Comparison of ENCODE assay signal across 15 mouse cellular contexts in the genomic region with DNA sequence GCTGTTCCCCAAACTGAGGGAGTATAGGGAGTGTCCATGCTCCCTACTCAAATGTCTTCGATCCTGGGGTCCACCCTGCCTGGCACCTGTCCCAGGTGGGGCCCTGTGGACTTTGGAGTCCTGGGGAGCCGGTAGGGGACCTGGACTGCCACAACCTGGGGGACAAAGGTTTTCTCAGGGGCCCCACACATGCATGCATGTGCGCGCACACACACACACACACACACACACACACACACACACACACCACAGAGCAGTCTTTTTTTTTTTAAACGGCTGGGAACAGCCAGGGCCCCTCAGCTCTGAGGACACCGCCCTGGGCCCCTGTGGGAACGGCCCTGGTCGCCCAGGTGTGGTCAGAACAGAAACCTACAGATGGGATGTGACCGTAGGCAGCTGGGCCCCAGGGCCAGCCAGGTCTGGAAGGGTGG. TPM values are rescaled to one million over a fixed set of nuclear protein-coding genes. Genes with fewer than 3 reads are reported as not detected.
DNase-seq lines count a peak whose midpoint lies in the region; ATAC-seq and TF ChIP-seq lines count a peak whose summit lies in the region.
"Had no signal": no experiment of that assay in that cellular context is flagged by ENCODE, and none has a peak within 500 bp of the region (broad histone marks: within the 10 kb centered on the region; RNA-seq: fewer than 3 reads in every experiment).

No protein-coding gene starts in this region.

- H3K9ac ChIP-seq in hindbrain, embryonic 14.5 days = 0 out of 2 replicates have a peak overlapping the region, but pooled peaks have one; percentile 24
- H3K9ac ChIP-seq in hindbrain, postnatal 0 days (replicated peaks; ENCODE audit: low read length) = no peak overlapping the region
- no peak overlapping the region for H3K9ac ChIP-seq in midbrain, embryonic 12.5 days (replicated peaks)
- no peak overlapping the region for H3K9ac ChIP-seq in midbrain, embryonic 15.5 days
- 0 out of 2 replicates have a peak overlapping the region, but pooled peaks have one; percentile 24 for H3K9ac ChIP-seq in limb, embryonic 12.5 days (replicated peaks)
- no peak overlapping the region for H3K9ac ChIP-seq in stomach, postnatal 0 days (ENCODE audit: low read length)

- H3K27me3 ChIP-seq in hindbrain, embryonic 14.5 days (ENCODE audit: control insufficient read depth, insufficient read depth, low read length) = no peaks in the 10 kb centered on the region
- no peaks in the 10 kb centered on the region for H3K27me3 ChIP-seq in hindbrain, postnatal 0 days (ENCODE audit: insufficient read depth, low read length)
- H3K27me3 ChIP-seq in midbrain, embryonic 12.5 days = no peaks in the 10 kb centered on the region
- no peaks in the 10 kb centered on the region for H3K27me3 ChIP-seq in midbrain, embryonic 15.5 days (replicated peaks)
- H3K27me3 ChIP-seq in limb, embryonic 12.5 days = no peaks in the 10 kb centered on the region
- H3K27me3 ChIP-seq in stomach, postnatal 0 days (ENCODE audit: control insufficient read depth, insufficient read depth, low read length) = no peaks in the 10 kb centered on the region

- no peak for DNase-seq in hindbrain, embryonic 14.5 days (ENCODE audit: low spot score)
- DNase-seq in hindbrain, postnatal 0 days (ENCODE audit: low spot score) = no peak
- peak; percentile 79 for DNase-seq in stomach, postnatal 0 days (ENCODE audit: low spot score)
- no peak for DNase-seq in cerebellum, adult 9-11 months
- no peak for DNase-seq in embryo, embryonic 9.5 days (ENCODE audit: extremely low spot score)
- DNase-seq: adrenal gland, postnatal 14 days; lung, postnatal 36 days; right cerebral cortex, postnatal 14 days had no signal

- H3K4me2 ChIP-seq in hindbrain, embryonic 14.5 days (replicated peaks) = no peak overlapping the region
- no peak overlapping the region for H3K4me2 ChIP-seq in hindbrain, postnatal 0 days (ENCODE audit: low read depth, low read length)
- H3K4me2 ChIP-seq in midbrain, embryonic 12.5 days (replicated peaks) = no peak overlapping the region
- H3K4me2 ChIP-seq in midbrain, embryonic 15.5 days = no peak overlapping the region
- H3K4me2 ChIP-seq in limb, embryonic 12.5 days = no peak overlapping the region
- no peak overlapping the region for H3K4me2 ChIP-seq in stomach, postnatal 0 days (replicated peaks; ENCODE audit: low read depth)

- no peaks in the 10 kb centered on the region for H3K9me3 ChIP-seq in hindbrain, embryonic 14.5 days (ENCODE audit: control insufficient read depth, low read length)
- H3K9me3 ChIP-seq in hindbrain, postnatal 0 days (ENCODE audit: low read length) = no peaks in the 10 kb centered on the region
- no peaks in the 10 kb centered on the region for H3K9me3 ChIP-seq in midbrain, embryonic 12.5 days
- H3K9me3 ChIP-seq in midbrain, embryonic 15.5 days = no peaks in the 10 kb centered on the region
- no peaks in the 10 kb centered on the region for H3K9me3 ChIP-seq in limb, embryonic 12.5 days
- no peaks in the 10 kb centered on the region for H3K9me3 ChIP-seq in stomach, postnatal 0 days (ENCODE audit: control insufficient read depth, low read length)

- H3K27ac ChIP-seq in hindbrain, embryonic 14.5 days = no peak overlapping the region
- H3K27ac ChIP-seq in hindbrain, postnatal 0 days = no peak overlapping the region
- H3K27ac ChIP-seq in midbrain, embryonic 12.5 days (replicated peaks) = peak overlapping the region; percentile 27; the same call in 1 of the 2 replicates
- H3K27ac ChIP-seq in midbrain, embryonic 15.5 days = no peak overlapping the region
- peak overlapping the region; percentile 89; the same call in 1 of the 2 replicates for H3K27ac ChIP-seq in limb, embryonic 12.5 days
- peak overlapping the region; percentile 86 for H3K27ac ChIP-seq in stomach, postnatal 0 days (replicated peaks)

- no peak for TF ChIP-seq CTCF in hindbrain, postnatal 0 days (IDR thresholded peaks at IDR 0.05; ENCODE audit: low read depth)
- no peak for TF ChIP-seq CTCF in stomach, postnatal 0 days (IDR thresholded peaks at IDR 0.05; ENCODE audit: low read depth)

- peaks cover 4% of the 10 kb centered on the region; the same call in 1 of the 2 replicates for H3K36me3 ChIP-seq in hindbrain, embryonic 14.5 days (replicated peaks; ENCODE audit: control insufficient read depth, insufficient read depth)
- H3K36me3 ChIP-seq in hindbrain, postnatal 0 days (ENCODE audit: insufficient read depth, low read length) = no peaks in the 10 kb centered on the region
- H3K36me3 ChIP-seq in midbrain, embryonic 12.5 days = peaks cover 11% of the 10 kb centered on the region; the same call in 1 of the 2 replicates
- no peaks in the 10 kb centered on the region for H3K36me3 ChIP-seq in midbrain, embryonic 15.5 days (replicated peaks)
- peaks cover 70% of the 10 kb centered on the region for H3K36me3 ChIP-seq in limb, embryonic 12.5 days
- no peaks in the 10 kb centered on the region for H3K36me3 ChIP-seq in stomach, postnatal 0 days (ENCODE audit: control insufficient read depth, insufficient read depth, low read length)

- H3K4me3 ChIP-seq in hindbrain, embryonic 14.5 days (replicated peaks; ENCODE audit: low read length) = no peak overlapping the region
- H3K4me3 ChIP-seq in hindbrain, postnatal 0 days (ENCODE audit: low read length) = no peak overlapping the region
- no peak overlapping the region for H3K4me3 ChIP-seq in midbrain, embryonic 12.5 days
- H3K4me3 ChIP-seq in midbrain, embryonic 15.5 days = no peak overlapping the region
- no peak overlapping the region for H3K4me3 ChIP-seq in limb, embryonic 12.5 days (replicated peaks)
- no peak overlapping the region for H3K4me3 ChIP-seq in stomach, postnatal 0 days (ENCODE audit: low read depth, low read length)
- H3K4me3 ChIP-seq: erythroblast, embryonic 14.5 days had no signal

- WGBS in hindbrain, embryonic 14.5 days = 84% methylated on average over 9 of the region's 9 CpGs
- WGBS in hindbrain, postnatal 0 days = 74% methylated on average over 9 of the region's 9 CpGs
- WGBS in midbrain, embryonic 12.5 days = 78% methylated on average over 9 of the region's 9 CpGs
- WGBS in midbrain, embryonic 15.5 days = 75% methylated on average over 9 of the region's 9 CpGs
- WGBS in limb, embryonic 12.5 days = 65% methylated on average over 9 of the region's 9 CpGs
- WGBS in stomach, postnatal 0 days = 44% methylated on average over 9 of the region's 9 CpGs

- ATAC-seq in hindbrain, embryonic 14.5 days (ENCODE audit: low FRiP score) = no peak
- ATAC-seq in hindbrain, postnatal 0 days = no peak
- no peak for ATAC-seq in midbrain, embryonic 12.5 days (ENCODE audit: low FRiP score, low read depth)
- no peak for ATAC-seq in midbrain, embryonic 15.5 days (replicated peaks)
- ATAC-seq in limb, embryonic 12.5 days (ENCODE audit: insufficient number of reproducible peaks, insufficient read depth, low FRiP score, low TSS enrichment, low read depth) = no peak
- ATAC-seq in stomach, postnatal 0 days (ENCODE audit: low FRiP score, low TSS enrichment) = peak; percentile 59
- ATAC-seq: CD4-positive, CD25-positive, alpha-beta regulatory T cell, adult 4 months had no signal

- no peak for TF ChIP-seq EP300 in stomach, postnatal 0 days (optimal IDR thresholded peaks at IDR 0.05)

- H3K4me1 ChIP-seq in hindbrain, embryonic 14.5 days (replicated peaks; ENCODE audit: control insufficient read depth, insufficient read depth, low read length) = peaks cover 11% of the 10 kb centered on the region; the same call in 1 of the 2 replicates
- no peaks in the 10 kb centered on the region for H3K4me1 ChIP-seq in hindbrain, postnatal 0 days (ENCODE audit: insufficient read depth, low read length)
- peaks cover 27% of the 10 kb centered on the region for H3K4me1 ChIP-seq in midbrain, embryonic 12.5 days
- H3K4me1 ChIP-seq in midbrain, embryonic 15.5 days = peaks cover 10% of the 10 kb centered on the region
- H3K4me1 ChIP-seq in limb, embryonic 12.5 days (replicated peaks) = peaks cover 53% of the 10 kb centered on the region
- peaks cover 5% of the 10 kb centered on the region; the same call in 1 of the 2 replicates for H3K4me1 ChIP-seq in stomach, postnatal 0 days (replicated peaks; ENCODE audit: control insufficient read depth, insufficient read depth)

RNA-seq across cellular contexts. Expression of a gene that starts 16.5 kb away (rescaled TPM):
- 91.8 and 97.8 TPM in 2 replicates for polyA plus RNA-seq in hindbrain, embryonic 14.5 days (2014; fragmentation: Nextera tagmentation; extraction: Ambion mirVana)
- 74.6 and 81.6 TPM in 2 replicates for total RNA-seq in hindbrain, postnatal 0 days (2014; rRNA removed)
- 109 TPM in 2 replicates for polyA plus RNA-seq in hindbrain, postnatal 0 days (2015; fragmentation: Nextera tagmentation; extraction: Ambion mirVana)
- 90.4 and 97.0 TPM in 2 replicates for polyA plus RNA-seq in midbrain, embryonic 12.5 days (2016; fragmentation: Nextera tagmentation; extraction: Ambion mirVana)
- polyA plus RNA-seq in midbrain, embryonic 15.5 days (2015; fragmentation: Nextera tagmentation; extraction: Ambion mirVana) = 87.3 and 87.5 TPM in 2 replicates
- 120 and 122 TPM in 2 replicates for polyA plus RNA-seq in limb, embryonic 12.5 days (2016; fragmentation: Nextera tagmentation; extraction: Ambion mirVana)
- polyA plus RNA-seq in stomach, postnatal 0 days (2015; fragmentation: Nextera tagmentation; extraction: Ambion mirVana) = 46.9 and 50.3 TPM in 2 replicates

RNA-seq across cellular contexts. Expression of a gene that starts 16.6 kb away (rescaled TPM):
- polyA plus RNA-seq in hindbrain, embryonic 14.5 days (2014; fragmentation: Nextera tagmentation; extraction: Ambion mirVana) = 3.4 and 3.8 TPM in 2 replicates
- 9.7 and 10.1 TPM in 2 replicates for total RNA-seq in hindbrain, postnatal 0 days (2014; rRNA removed)
- 2.5 and 2.6 TPM in 2 replicates for polyA plus RNA-seq in hindbrain, postnatal 0 days (2015; fragmentation: Nextera tagmentation; extraction: Ambion mirVana)
- 4.0 and 5.6 TPM in 2 replicates for polyA plus RNA-seq in midbrain, embryonic 12.5 days (2016; fragmentation: Nextera tagmentation; extraction: Ambion mirVana)
- 2.9 and 4.7 TPM in 2 replicates for polyA plus RNA-seq in midbrain, embryonic 15.5 days (2015; fragmentation: Nextera tagmentation; extraction: Ambion mirVana)
- 8.4 and 8.6 TPM in 2 replicates for polyA plus RNA-seq in limb, embryonic 12.5 days (2016; fragmentation: Nextera tagmentation; extraction: Ambion mirVana)
- polyA plus RNA-seq in stomach, postnatal 0 days (2015; fragmentation: Nextera tagmentation; extraction: Ambion mirVana) = 3.2 and 3.5 TPM in 2 replicates

RNA-seq across cellular contexts. Expression of a gene that starts 22.5 kb away (rescaled TPM):
- 228 and 232 TPM in 2 replicates for polyA plus RNA-seq in hindbrain, embryonic 14.5 days (2014; fragmentation: Nextera tagmentation; extraction: Ambion mirVana)
- 111 and 133 TPM in 2 replicates for total RNA-seq in hindbrain, postnatal 0 days (2014; rRNA removed)
- 252 and 267 TPM in 2 replicates for polyA plus RNA-seq in hindbrain, postnatal 0 days (2015; fragmentation: Nextera tagmentation; extraction: Ambion mirVana)
- 157 and 167 TPM in 2 replicates for polyA plus RNA-seq in midbrain, embryonic 12.5 days (2016; fragmentation: Nextera tagmentation; extraction: Ambion mirVana)
- 292 and 296 TPM in 2 replicates for polyA plus RNA-seq in midbrain, embryonic 15.5 days (2015; fragmentation: Nextera tagmentation; extraction: Ambion mirVana)
- 149 and 161 TPM in 2 replicates for polyA plus RNA-seq in limb, embryonic 12.5 days (2016; fragmentation: Nextera tagmentation; extraction: Ambion mirVana)
- 160 and 174 TPM in 2 replicates for polyA plus RNA-seq in stomach, postnatal 0 days (2015; fragmentation: Nextera tagmentation; extraction: Ambion mirVana)

RNA-seq across cellular contexts. Expression of a gene that starts 26.7 kb away (rescaled TPM):
- 1.7 and 2.6 TPM in 2 replicates for polyA plus RNA-seq in hindbrain, embryonic 14.5 days (2014; fragmentation: Nextera tagmentation; extraction: Ambion mirVana)
- total RNA-seq in hindbrain, postnatal 0 days (2014; rRNA removed) = 7.7 and 9.4 TPM in 2 replicates
- 3.4 and 3.9 TPM in 2 replicates for polyA plus RNA-seq in hindbrain, postnatal 0 days (2015; fragmentation: Nextera tagmentation; extraction: Ambion mirVana)
- 1.4 and 1.5 TPM in 2 replicates for polyA plus RNA-seq in midbrain, embryonic 12.5 days (2016; fragmentation: Nextera tagmentation; extraction: Ambion mirVana)
- 3.1 and 3.3 TPM in 2 replicates for polyA plus RNA-seq in midbrain, embryonic 15.5 days (2015; fragmentation: Nextera tagmentation; extraction: Ambion mirVana)
- polyA plus RNA-seq in limb, embryonic 12.5 days (2016; fragmentation: Nextera tagmentation; extraction: Ambion mirVana) = 1.1 and 1.2 TPM in 2 replicates
- polyA plus RNA-seq in stomach, postnatal 0 days (2015; fragmentation: Nextera tagmentation; extraction: Ambion mirVana) = 0.79 and 0.99 TPM in 2 replicates
- total RNA-seq: monocyte, adult 5-6 weeks had no signal

RNA-seq across cellular contexts. Expression of a gene that starts 27.0 kb away (rescaled TPM):
- polyA plus RNA-seq in hindbrain, embryonic 14.5 days (2014; fragmentation: Nextera tagmentation; extraction: Ambion mirVana) = 0.30 and 0.33 TPM in 2 replicates
- 0.68 and 0.97 TPM in 2 replicates for total RNA-seq in hindbrain, postnatal 0 days (2014; rRNA removed)
- 0.20 and 0.51 TPM in 2 replicates for polyA plus RNA-seq in hindbrain, postnatal 0 days (2015; fragmentation: Nextera tagmentation; extraction: Ambion mirVana)
- polyA plus RNA-seq in midbrain, embryonic 12.5 days (2016; fragmentation: Nextera tagmentation; extraction: Ambion mirVana) = 0.39 and 0.54 TPM in 2 replicates
- 0.34 and 0.66 TPM in 2 replicates for polyA plus RNA-seq in midbrain, embryonic 15.5 days (2015; fragmentation: Nextera tagmentation; extraction: Ambion mirVana)
- 0.54 and 0.68 TPM in 2 replicates for polyA plus RNA-seq in limb, embryonic 12.5 days (2016; fragmentation: Nextera tagmentation; extraction: Ambion mirVana)
- 0.17 and 0.18 TPM in 2 replicates for polyA plus RNA-seq in stomach, postnatal 0 days (2015; fragmentation: Nextera tagmentation; extraction: Ambion mirVana)
- total RNA-seq: adrenal gland, postnatal 14 days; common myeloid progenitor, adult 5-6 weeks; monocyte, adult 5-6 weeks had no signal
- polyA plus RNA-seq: erythroblast, embryonic 14.5 days had no signal

Comparison
In these comparisons a context has a peak if more than half of its experiments do, and no peak if none do; other contexts are left out.
1. H3K27ac ChIP-seq: peak in midbrain, embryonic 12.5 days (single experiment), limb, embryonic 12.5 days (single experiment) and stomach, postnatal 0 days (single experiment); none in hindbrain, embryonic 14.5 days (single experiment), hindbrain, postnatal 0 days (single experiment) and midbrain, embryonic 15.5 days (single experiment).
2. H3K9ac ChIP-seq: peak in hindbrain, embryonic 14.5 days (single experiment) and limb, embryonic 12.5 days (single experiment); none in hindbrain, postnatal 0 days (single experiment), midbrain, embryonic 12.5 days (single experiment), midbrain, embryonic 15.5 days (single experiment) and stomach, postnatal 0 days (single experiment).